Mouse (Mus musculus): ENCODE data around the gene Fas. TPM values are rescaled to one million over a fixed set of nuclear protein-coding genes. Genes with fewer than 3 reads are reported as not detected.

Gene Fas
- polyA plus RNA-seq, 1 experiment from 2014 or later, result 2.4 TPM

DNA sequence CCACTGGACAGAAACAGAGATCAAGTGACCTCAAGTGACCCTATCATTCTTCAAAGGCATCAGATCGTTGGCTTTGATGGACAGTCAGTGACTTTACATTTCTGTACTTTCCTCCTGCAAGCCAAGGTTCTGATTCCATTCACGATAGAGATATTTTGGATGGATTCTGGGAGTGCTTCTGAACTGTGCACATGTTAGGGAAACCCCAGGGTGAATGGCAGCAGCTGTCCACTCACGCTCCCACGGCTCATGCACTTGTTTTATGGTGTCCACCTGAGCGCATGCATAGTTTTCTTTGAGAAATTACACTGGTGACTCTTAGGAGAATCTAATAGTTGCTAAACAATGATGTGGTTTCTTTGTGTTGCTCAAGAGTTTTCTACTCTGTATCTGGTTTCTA lies 34.3 kb upstream of the Fas start:
- WGBS, result 74% methylated on average over 5 of the region's 5 CpGs
- no peak overlapping the region for H3K27ac ChIP-seq (ENCODE audit: poor library complexity, severe bottlenecking)
- no peak overlapping the region for H3K4me3 ChIP-seq
- H3K36me3 ChIP-seq, result peaks cover 6% of the 10 kb centered on the region
- no peak for ATAC-seq (ENCODE audit: insufficient number of reproducible peaks, low FRiP score)
- no peak overlapping the region for H3K4me2 ChIP-seq
- H3K27me3 ChIP-seq (replicated peaks), result peaks cover 18% of the 10 kb centered on the region
- H3K9me3 ChIP-seq (replicated peaks), result no peaks in the 10 kb centered on the region
- H3K4me1 ChIP-seq (replicated peaks), result peaks cover 27% of the 10 kb centered on the region
- H3K9ac ChIP-seq, result no peak overlapping the region

GRCm38 (mm10) chr19:34256936-34257335 lies 33.5 kb upstream of the Fas start:
- Histone ChIP-seq H3K9ac (no peak overlapping the region), H3K4me1 (replicated peaks) (peaks cover 22% of the 10 kb centered on the region), H3K4me2 (no peak overlapping the region), H3K27ac (ENCODE audit: poor library complexity, severe bottlenecking) (no peak overlapping the region), H3K36me3 (no peaks in the 10 kb centered on the region), H3K27me3 (replicated peaks) (peaks cover 12% of the 10 kb centered on the region; the same call in 1 of the 2 replicates), H3K9me3 (replicated peaks) (no peaks in the 10 kb centered on the region), H3K4me3 (no peak overlapping the region)
- 70% methylated on average over 2 of the region's 2 CpGs for WGBS
- ATAC-seq (ENCODE audit: insufficient number of reproducible peaks, low FRiP score), result no peak

DNA sequence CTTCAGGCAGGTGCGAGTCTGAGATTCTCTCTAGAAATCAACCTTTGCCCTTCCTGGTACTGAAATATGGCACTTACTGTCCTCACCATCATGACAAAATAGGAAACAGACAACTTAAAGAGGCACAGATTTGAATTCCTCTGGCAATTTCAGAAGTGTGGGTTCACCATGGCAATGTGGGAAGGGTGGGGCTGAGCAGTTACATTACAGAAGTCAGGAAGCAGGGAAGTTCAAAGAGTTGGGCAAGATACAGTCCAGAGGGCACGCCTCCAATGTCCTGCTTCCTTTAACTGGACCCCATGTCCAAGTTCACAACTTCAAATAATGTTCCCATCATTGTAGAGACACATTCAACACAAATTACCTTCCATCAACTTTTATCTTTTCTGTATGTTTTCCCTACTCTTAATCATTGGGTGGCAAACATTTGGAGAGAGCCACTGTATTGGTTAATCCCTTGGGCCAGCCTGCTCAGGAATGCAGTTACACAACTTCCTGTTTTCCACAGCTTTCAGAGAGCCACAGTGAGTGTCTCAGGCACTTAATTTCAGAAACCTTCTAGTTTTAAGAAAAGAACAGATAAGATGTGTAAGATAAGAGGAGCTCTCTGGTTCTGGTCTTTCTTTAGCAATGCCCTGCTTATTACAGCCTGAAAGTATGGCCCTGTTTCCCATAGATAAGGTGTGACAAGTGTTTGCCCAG lies 28.0 kb upstream of the Fas start:
- no peak overlapping the region for H3K4me3 ChIP-seq
- peaks cover 2% of the 10 kb centered on the region; the same call in 1 of the 2 replicates for H3K27me3 ChIP-seq (replicated peaks)
- WGBS, result 74% methylated on average over 2 of the region's 2 CpGs
- peaks cover 4% of the 10 kb centered on the region; the same call in 1 of the 2 replicates for H3K4me1 ChIP-seq (replicated peaks)
- no peaks in the 10 kb centered on the region for H3K9me3 ChIP-seq (replicated peaks)
- no peak overlapping the region for H3K4me2 ChIP-seq
- no peak overlapping the region for H3K27ac ChIP-seq (ENCODE audit: poor library complexity, severe bottlenecking)
- no peak overlapping the region for H3K9ac ChIP-seq
- no peak for ATAC-seq (ENCODE audit: insufficient number of reproducible peaks, low FRiP score)
- H3K36me3 ChIP-seq, result no peaks in the 10 kb centered on the region

GRCm38 (mm10) chr19:34265604-34266193 lies 24.8 kb upstream of the Fas start:
- Histone ChIP-seq H3K27ac (ENCODE audit: poor library complexity, severe bottlenecking) (peak overlapping the region; percentile 73), H3K4me2 (no peak overlapping the region), H3K27me3 (replicated peaks) (no peaks in the 10 kb centered on the region), H3K9me3 (replicated peaks) (no peaks in the 10 kb centered on the region), H3K36me3 (no peaks in the 10 kb centered on the region), H3K4me3 (no peak overlapping the region), H3K4me1 (replicated peaks) (peaks cover 8% of the 10 kb centered on the region; the same call in 1 of the 2 replicates), H3K9ac (no peak overlapping the region)
- no peak for ATAC-seq (ENCODE audit: insufficient number of reproducible peaks, low FRiP score)
- 56% methylated on average over 5 of the region's 5 CpGs for WGBS

DNA sequence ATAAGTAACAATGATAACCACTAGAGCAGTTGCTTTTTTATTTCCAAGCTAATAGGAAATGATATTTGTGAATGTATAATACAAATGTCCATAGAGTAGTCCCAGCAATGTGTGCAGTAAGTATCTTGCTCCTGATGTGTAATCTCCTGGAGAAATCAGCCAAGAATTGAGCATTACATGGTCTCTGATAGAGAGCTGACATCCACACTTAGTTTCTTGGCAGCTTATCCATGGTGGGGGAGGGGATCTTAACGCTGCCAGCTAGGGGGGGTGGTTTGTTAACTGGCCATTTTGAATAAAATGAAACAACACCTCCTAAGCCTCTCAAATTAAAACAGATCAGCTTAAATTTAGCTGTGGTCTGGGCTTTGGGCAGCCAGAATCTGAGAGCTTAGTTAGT lies 21.5 kb upstream of the Fas start:
- Histone ChIP-seq H3K4me1 (replicated peaks) (peaks cover 8% of the 10 kb centered on the region; the same call in 1 of the 2 replicates), H3K9me3 (replicated peaks) (no peaks in the 10 kb centered on the region), H3K4me2 (no peak overlapping the region), H3K9ac (no peak overlapping the region), H3K4me3 (no peak overlapping the region), H3K36me3 (no peaks in the 10 kb centered on the region), H3K27me3 (replicated peaks) (no peaks in the 10 kb centered on the region), H3K27ac (ENCODE audit: poor library complexity, severe bottlenecking) (no peak overlapping the region)
- no peak for ATAC-seq (ENCODE audit: insufficient number of reproducible peaks, low FRiP score)
- 32% methylated on average over 1 of the region's 1 CpGs for WGBS

- WGBS, result 76% methylated on average over 11 of the region's 11 CpGs
- peak; percentile 55; the same call in 1 of the 2 replicates for ATAC-seq (ENCODE audit: insufficient number of reproducible peaks, low FRiP score)
- Histone ChIP-seq H3K4me2 (no peak overlapping the region), H3K9me3 (replicated peaks) (no peaks in the 10 kb centered on the region), H3K4me3 (no peak overlapping the region), H3K27ac (ENCODE audit: poor library complexity, severe bottlenecking) (no peak overlapping the region), H3K27me3 (replicated peaks) (no peaks in the 10 kb centered on the region), H3K36me3 (no peaks in the 10 kb centered on the region), H3K4me1 (replicated peaks) (peaks cover 8% of the 10 kb centered on the region; the same call in 1 of the 2 replicates), H3K9ac (no peak overlapping the region)
Observed at GRCm38 (mm10) chr19:34270106-34270726, 20.2 kb upstream of the Fas start.

DNA sequence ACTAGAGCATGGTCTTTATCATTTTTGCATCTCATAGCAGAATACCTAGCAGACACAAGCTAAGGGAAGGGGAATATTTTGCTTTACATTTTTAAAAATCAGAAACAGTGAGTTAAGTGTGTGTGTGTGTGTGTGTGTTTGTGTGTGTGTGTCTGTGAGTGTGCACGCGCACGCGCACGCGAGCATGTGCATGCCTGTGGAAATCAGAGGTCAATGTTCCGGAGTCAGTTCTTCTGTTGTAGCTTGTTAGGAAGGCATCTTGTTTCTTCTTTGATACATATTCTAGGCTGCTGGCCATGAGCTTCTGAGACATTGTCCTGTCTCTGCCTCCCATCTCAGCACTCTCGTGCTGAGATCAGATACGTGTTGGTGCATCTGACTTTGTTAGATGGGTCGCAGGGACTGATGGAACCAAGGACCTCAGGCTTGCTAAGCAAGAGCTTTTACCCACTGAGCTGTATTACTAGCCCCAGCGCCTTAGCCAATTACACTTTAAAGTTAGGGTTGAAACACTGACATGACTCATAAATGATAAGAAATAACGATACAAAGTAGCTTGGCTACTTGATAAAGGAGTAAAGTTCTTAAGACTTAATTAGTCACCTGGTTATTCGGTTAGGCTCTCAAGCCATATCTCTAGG lies 19.5 kb upstream of the Fas start:
- no peak overlapping the region for H3K4me3 ChIP-seq
- no peaks in the 10 kb centered on the region for H3K27me3 ChIP-seq (replicated peaks)
- 0 out of 2 replicates have a peak, but pooled peaks cover 5% of the 10 kb centered on the region for H3K4me1 ChIP-seq (replicated peaks)
- H3K36me3 ChIP-seq, result no peaks in the 10 kb centered on the region
- no peak for ATAC-seq (ENCODE audit: insufficient number of reproducible peaks, low FRiP score)
- H3K4me2 ChIP-seq, result no peak overlapping the region
- 84% methylated on average over 13 of the region's 13 CpGs for WGBS
- H3K27ac ChIP-seq (ENCODE audit: poor library complexity, severe bottlenecking), result no peak overlapping the region
- H3K9ac ChIP-seq, result no peak overlapping the region
- H3K9me3 ChIP-seq (replicated peaks), result no peaks in the 10 kb centered on the region

DNA sequence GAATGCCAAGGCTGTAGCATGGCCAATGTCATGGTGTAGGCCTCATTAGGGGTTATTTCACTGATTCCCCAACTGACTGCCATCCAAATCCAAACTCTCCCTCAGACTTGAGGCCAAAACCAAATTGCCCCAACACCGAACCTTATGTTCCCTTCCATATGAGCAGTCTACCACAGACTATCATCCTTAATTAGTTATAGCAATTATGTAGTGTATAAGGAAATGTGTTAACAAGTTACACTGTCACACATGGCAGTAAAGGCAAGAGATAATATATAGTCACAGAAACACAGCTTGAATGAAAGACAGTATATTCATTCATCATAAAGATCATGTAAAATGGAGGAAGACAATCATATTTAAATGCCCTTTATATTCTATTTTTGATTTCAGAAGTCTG lies 17.4 kb upstream of the Fas start:
- 0 out of 2 replicates have a peak, but pooled peaks cover 5% of the 10 kb centered on the region for H3K4me1 ChIP-seq (replicated peaks)

DNA sequence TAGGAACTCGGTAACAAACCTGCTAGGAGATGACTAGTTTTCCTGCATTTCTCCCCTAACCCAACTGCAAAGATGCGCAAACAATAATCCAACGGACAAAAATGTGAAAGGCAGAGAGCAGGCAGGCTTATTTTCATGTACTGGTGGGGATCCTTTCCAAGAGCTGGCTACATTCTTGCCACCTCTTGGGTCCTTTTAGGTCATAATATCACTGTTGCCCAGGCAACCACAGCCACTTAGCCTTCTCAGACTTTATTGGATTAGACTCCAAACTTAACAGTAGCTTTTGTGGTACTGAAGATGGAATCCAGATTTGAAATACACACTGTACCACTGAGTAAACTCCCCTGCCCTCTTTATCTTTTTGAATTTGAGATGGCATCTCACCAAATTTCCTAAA lies 12.4 kb upstream of the Fas start:
- H3K36me3 ChIP-seq, result no peaks in the 10 kb centered on the region
- H3K4me3 ChIP-seq, result no peak overlapping the region
- peaks cover 7% of the 10 kb centered on the region; the same call in 1 of the 2 replicates for H3K27me3 ChIP-seq (replicated peaks)
- no peak overlapping the region for H3K27ac ChIP-seq (ENCODE audit: poor library complexity, severe bottlenecking)
- ATAC-seq (ENCODE audit: insufficient number of reproducible peaks, low FRiP score), result no peak
- no peak overlapping the region for H3K4me2 ChIP-seq
- no peak overlapping the region for H3K9ac ChIP-seq
- WGBS, result 82% methylated on average over 3 of the region's 3 CpGs
- H3K9me3 ChIP-seq (replicated peaks), result no peaks in the 10 kb centered on the region
- H3K4me1 ChIP-seq (replicated peaks), result no peaks in the 10 kb centered on the region

More for the DNA sequence above, 17.4 kb upstream of the Fas start:
- no peaks in the 10 kb centered on the region for H3K27me3 ChIP-seq (replicated peaks)
- H3K27ac ChIP-seq (ENCODE audit: poor library complexity, severe bottlenecking), result no peak overlapping the region
- H3K9me3 ChIP-seq (replicated peaks), result no peaks in the 10 kb centered on the region
- no peak for ATAC-seq (ENCODE audit: insufficient number of reproducible peaks, low FRiP score)
- WGBS, result 91% methylated on average over 1 of the region's 1 CpGs
- H3K36me3 ChIP-seq, result no peaks in the 10 kb centered on the region
- no peak overlapping the region for H3K4me3 ChIP-seq
- no peak overlapping the region for H3K9ac ChIP-seq
- H3K4me2 ChIP-seq, result no peak overlapping the region

DNA sequence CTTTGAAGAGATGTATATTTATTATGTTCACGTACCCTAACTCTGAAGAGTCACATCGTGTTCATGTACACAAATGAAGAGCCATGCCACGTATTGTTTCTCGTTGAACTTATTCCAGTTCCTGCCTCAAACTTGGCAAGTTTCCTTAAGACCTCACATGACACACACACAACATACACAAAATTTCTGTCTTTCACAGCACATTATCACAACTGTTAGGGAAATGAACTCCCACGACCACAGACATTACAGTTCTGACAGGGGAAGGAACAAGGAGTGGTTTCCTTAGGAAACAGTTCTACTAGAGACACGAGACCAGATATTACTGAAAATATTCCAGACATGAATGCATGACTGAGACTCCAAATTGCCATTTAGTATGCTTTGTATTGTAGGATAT lies 6.9 kb upstream of the Fas start:
- Histone ChIP-seq H3K9me3 (replicated peaks) (no peaks in the 10 kb centered on the region), H3K27ac (ENCODE audit: poor library complexity, severe bottlenecking) (no peak overlapping the region), H3K4me2 (no peak overlapping the region), H3K4me3 (no peak overlapping the region), H3K36me3 (no peaks in the 10 kb centered on the region), H3K4me1 (replicated peaks) (peaks cover 3% of the 10 kb centered on the region; the same call in 1 of the 2 replicates), H3K27me3 (replicated peaks) (peaks cover 7% of the 10 kb centered on the region; the same call in 1 of the 2 replicates), H3K9ac (no peak overlapping the region)
- no peak for ATAC-seq (ENCODE audit: insufficient number of reproducible peaks, low FRiP score)
- 66% methylated on average over 6 of the region's 6 CpGs for WGBS

GRCm38 (mm10) chr19:34284383-34284782 lies 6.1 kb upstream of the Fas start:
- Histone ChIP-seq H3K4me1 (replicated peaks) (peaks cover 3% of the 10 kb centered on the region; the same call in 1 of the 2 replicates), H3K9ac (no peak overlapping the region), H3K9me3 (replicated peaks) (no peaks in the 10 kb centered on the region), H3K4me2 (peak overlapping the region; percentile 50), H3K27me3 (replicated peaks) (peaks cover 4% of the 10 kb centered on the region; the same call in 1 of the 2 replicates), H3K36me3 (no peaks in the 10 kb centered on the region), H3K27ac (ENCODE audit: poor library complexity, severe bottlenecking) (no peak overlapping the region), H3K4me3 (no peak overlapping the region)
- ATAC-seq (ENCODE audit: insufficient number of reproducible peaks, low FRiP score), result no peak
- WGBS, result 55% methylated on average over 10 of the region's 10 CpGs

Data from heart, embryonic 12.5 days (tissue).